Mouse (Mus musculus) lung, embryonic 14.5 days (tissue): ENCODE results near the gene Mast3. TPM values are rescaled to one million over a fixed set of nuclear protein-coding genes. Genes with fewer than 3 reads are reported as not detected.
A peak's percentile ranks its signal among the peaks of the same experiment; 100 is the strongest.

Source experiments
- ATAC-seq: fragments of 200-750 bp; cut with Nextera tagmentation; 2 replicates; pipeline ENCODE4 v1.8.0; 2017; ENCODE audit warnings: mild to moderate bottlenecking, moderate TSS enrichment, moderate library complexity; ENCODE audit not compliant: insufficient read depth
- DNase-seq: peaks from one replicate; pipeline ENCODE4 v3.0.0-alpha.2; 2015
- H3K27ac ChIP-seq: fragments of 300-500 bp; sonication (generic); 2 replicates; pipeline ENCODE4 v1.5.1; 2014; ENCODE audit warnings: low read depth, mild to moderate bottlenecking, moderate library complexity
- H3K27me3 ChIP-seq: fragments of 300-500 bp; sonication (generic); 2 replicates; pipeline ENCODE4 v1.6.1; 2014; ENCODE audit warnings: low read length, control low read depth; ENCODE audit not compliant: insufficient read depth
- H3K36me3 ChIP-seq: fragments of 300-500 bp; sonication (generic); 2 replicates; pipeline ENCODE4 v1.6.1; 2014; ENCODE audit warnings: control low read depth; ENCODE audit not compliant: insufficient read depth
- H3K4me1 ChIP-seq: fragments of 300-500 bp; sonication (generic); 2 replicates; pipeline ENCODE4 v1.6.1; 2014; ENCODE audit warnings: antibody characterized with exemption, control low read depth; ENCODE audit not compliant: insufficient read depth
- H3K4me2 ChIP-seq: fragments of 300-500 bp; sonication (generic); 2 replicates; pipeline ENCODE4 v1.6.1; 2014; ENCODE audit warnings: mild to moderate bottlenecking
- H3K4me3 ChIP-seq: fragments of 300-500 bp; sonication (generic); 2 replicates; pipeline ENCODE4 v1.5.1; 2014; ENCODE audit warnings: low read depth, low read length
- H3K9ac ChIP-seq: fragments of 300-500 bp; sonication (generic); 2 replicates; pipeline ENCODE4 v1.6.1; 2014
- H3K9me3 ChIP-seq: fragments of 300-500 bp; sonication (generic); 2 replicates; pipeline ENCODE4 v1.6.1; 2016; ENCODE audit warnings: low read depth, low read length, control low read depth
- CTCF ChIP-seq: IDR thresholded peaks from 2 replicates; pipeline ENCODE4 v1.5.1; 2016; ENCODE audit warnings: antibody characterized with exemption, low read depth
- WGBS: fragments of 180-500 bp; shearing (Covaris S2); extraction: QIAGEN DNeasy Blood & Tissue Kit; methylation state at CpG from one replicate; pipeline ENCODE4 v1.1.7; 2014; 5-methylcytosine and 5-hydroxymethylcytosine counted together
- polyA plus RNA-seq: library from polyadenylated mRNA; unstranded; fragments of >200 nt; fragmentation: Nextera tagmentation; extraction: Ambion mirVana; gene quantifications from 2 replicates; pipeline ENCODE4 v1.2.1, GENCODE M21; 2014

Gene Mast3
- polyA plus RNA-seq, 1 experiment from 2014 or later, result 18.0 TPM

GRCm38 (mm10) chr8:70812055-70812454 lies 7.2 kb upstream of the Mast3 start:
- Histone ChIP-seq H3K4me2 (no peak overlapping the region), H3K9me3 (no peaks in the 10 kb centered on the region), H3K4me3 (no peak overlapping the region), H3K27ac (no peak overlapping the region), H3K9ac (no peak overlapping the region), H3K36me3 (no peaks in the 10 kb centered on the region), H3K27me3 (peaks cover 16% of the 10 kb centered on the region), H3K4me1 (no peaks in the 10 kb centered on the region)
- no peak for TF ChIP-seq CTCF
- WGBS, result 28% methylated on average over 4 of the region's 4 CpGs
- DNase-seq (no peak), ATAC-seq (no peak)

GRCm38 (mm10) chr8:70810962-70811680 lies 6.3 kb upstream of the Mast3 start:
- H3K4me3 ChIP-seq, result no peak overlapping the region
- H3K4me1 ChIP-seq, result no peaks in the 10 kb centered on the region
- DNase-seq, result no peak
- no peak overlapping the region for H3K27ac ChIP-seq
- H3K4me2 ChIP-seq, result no peak overlapping the region
- 68% methylated on average over 20 of the region's 20 CpGs for whole genome bisulfite sequencing
- no peak for ATAC-seq
- no peak overlapping the region for H3K9ac ChIP-seq
- TF ChIP-seq CTCF, result no peak
- H3K9me3 ChIP-seq, result no peaks in the 10 kb centered on the region
- H3K27me3 ChIP-seq, result peaks cover 7% of the 10 kb centered on the region; the same call in 1 of the 2 replicates
- H3K36me3 ChIP-seq, result no peaks in the 10 kb centered on the region

DNA sequence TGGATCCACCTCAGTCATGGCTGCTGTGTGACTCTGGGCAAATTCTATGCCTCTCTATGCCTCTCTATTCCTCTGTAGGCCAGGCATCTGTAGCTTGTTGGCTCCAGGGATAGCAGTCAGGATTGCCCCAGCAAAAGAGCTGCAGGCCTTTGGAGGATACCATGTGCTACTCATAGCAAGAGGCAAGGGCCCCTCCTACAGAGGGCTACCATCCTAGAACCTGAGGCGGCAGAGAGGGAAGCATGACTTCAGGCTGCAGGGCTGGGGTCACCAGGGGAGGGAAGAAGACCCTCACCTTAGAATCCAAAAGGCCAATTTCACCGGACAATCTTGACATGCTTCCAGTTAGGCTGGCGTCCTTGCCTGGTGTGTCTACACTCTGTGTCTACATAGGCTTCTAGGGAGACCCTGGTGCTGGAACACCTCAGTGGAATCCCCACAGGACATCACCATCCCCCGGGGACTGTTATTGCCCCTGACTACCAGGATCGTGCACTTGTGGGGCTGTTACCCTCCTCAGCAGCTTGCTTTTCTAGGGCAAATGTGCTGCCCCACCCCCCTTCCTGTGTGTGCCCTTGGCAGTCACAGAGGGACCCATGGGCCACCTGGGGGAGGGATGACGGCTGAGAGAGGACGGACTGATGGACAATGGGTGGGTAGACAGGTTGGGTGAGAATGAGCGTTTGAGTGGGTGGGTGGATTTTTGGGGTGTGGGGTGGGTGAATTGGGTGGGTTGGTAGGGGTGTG lies 4.3 kb upstream of the Mast3 start:
- H3K27me3 ChIP-seq, result peaks cover 8% of the 10 kb centered on the region; the same call in 1 of the 2 replicates
- H3K9ac ChIP-seq, result no peak overlapping the region
- ATAC-seq, result no peak
- DNase-seq, result no peak
- TF ChIP-seq CTCF, result no peak
- H3K4me2 ChIP-seq, result no peak overlapping the region
- H3K9me3 ChIP-seq, result no peaks in the 10 kb centered on the region
- H3K27ac ChIP-seq, result no peak overlapping the region
- no peaks in the 10 kb centered on the region for H3K4me1 ChIP-seq
- 68% methylated on average over 8 of the region's 8 CpGs for whole genome bisulfite sequencing
- no peaks in the 10 kb centered on the region for H3K36me3 ChIP-seq
- no peak overlapping the region for H3K4me3 ChIP-seq

DNA sequence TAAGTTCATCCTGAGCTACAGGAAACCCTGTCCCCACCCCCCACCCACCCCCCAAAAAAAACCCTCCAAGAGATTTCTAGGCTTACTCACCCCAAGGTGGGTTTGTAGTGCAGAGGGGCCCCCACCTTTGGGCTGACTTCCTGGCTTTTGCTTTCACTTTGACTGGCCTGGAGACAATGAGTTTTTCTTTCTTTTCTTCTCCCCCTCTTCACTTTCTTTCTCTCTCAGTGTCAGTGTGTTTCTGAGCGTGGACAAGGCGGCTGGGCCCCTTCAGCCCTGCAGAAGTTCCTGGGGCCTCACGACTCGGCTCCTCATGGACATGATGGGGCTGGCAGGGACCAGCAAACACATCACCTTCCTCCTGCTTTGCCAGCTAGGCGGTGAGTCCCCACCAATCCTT lies 3.4 kb upstream of the Mast3 start, which contains the start of gene Il12rb1:
Il12rb1 (plus strand) TSS at position 211 of the 400 bp plus-strand sequence.
- 57% methylated on average over 5 of the region's 5 CpGs for WGBS
- Histone ChIP-seq H3K4me3 (no peak within 1 kb of the TSS), H3K4me1 (peaks cover 5% of the 10 kb centered on the region; the same call in 1 of the 2 replicates), H3K36me3 (no peaks in the 10 kb centered on the region), H3K4me2 (no peak within 1 kb of the TSS), H3K27ac (no peak within 1 kb of the TSS), H3K27me3 (peaks cover 14% of the 10 kb centered on the region), H3K9ac (no peak within 1 kb of the TSS), H3K9me3 (no peaks in the 10 kb centered on the region)
- no peak for TF ChIP-seq CTCF
- no peak for ATAC-seq
- no peak for DNase-seq

GRCm38 (mm10) chr8:70807304-70807703 lies 2.5 kb upstream of the Mast3 start:
- no peaks in the 10 kb centered on the region for H3K9me3 ChIP-seq
- peaks cover 14% of the 10 kb centered on the region for H3K27me3 ChIP-seq
- 32% methylated on average over 1 of the region's 1 CpGs for WGBS
- no peak overlapping the region for H3K4me2 ChIP-seq
- no peak overlapping the region for H3K9ac ChIP-seq
- H3K27ac ChIP-seq, result no peak overlapping the region
- no peak for DNase-seq
- H3K4me1 ChIP-seq, result peaks cover 5% of the 10 kb centered on the region; the same call in 1 of the 2 replicates
- no peak for ATAC-seq
- TF ChIP-seq CTCF, result no peak
- no peaks in the 10 kb centered on the region for H3K36me3 ChIP-seq
- no peak overlapping the region for H3K4me3 ChIP-seq

GRCm38 (mm10) chr8:70806541-70806940 lies 1.7 kb upstream of the Mast3 start:
- Histone ChIP-seq H3K4me3 (no peak overlapping the region), H3K27me3 (peaks cover 14% of the 10 kb centered on the region), H3K36me3 (no peaks in the 10 kb centered on the region), H3K27ac (no peak overlapping the region), H3K4me2 (no peak overlapping the region), H3K4me1 (peaks cover 5% of the 10 kb centered on the region; the same call in 1 of the 2 replicates), H3K9ac (no peak overlapping the region), H3K9me3 (no peaks in the 10 kb centered on the region)
- 60% methylated on average over 4 of the region's 4 CpGs for WGBS
- TF ChIP-seq CTCF, result no peak
- DNase-seq (no peak), ATAC-seq (no peak)

DNA sequence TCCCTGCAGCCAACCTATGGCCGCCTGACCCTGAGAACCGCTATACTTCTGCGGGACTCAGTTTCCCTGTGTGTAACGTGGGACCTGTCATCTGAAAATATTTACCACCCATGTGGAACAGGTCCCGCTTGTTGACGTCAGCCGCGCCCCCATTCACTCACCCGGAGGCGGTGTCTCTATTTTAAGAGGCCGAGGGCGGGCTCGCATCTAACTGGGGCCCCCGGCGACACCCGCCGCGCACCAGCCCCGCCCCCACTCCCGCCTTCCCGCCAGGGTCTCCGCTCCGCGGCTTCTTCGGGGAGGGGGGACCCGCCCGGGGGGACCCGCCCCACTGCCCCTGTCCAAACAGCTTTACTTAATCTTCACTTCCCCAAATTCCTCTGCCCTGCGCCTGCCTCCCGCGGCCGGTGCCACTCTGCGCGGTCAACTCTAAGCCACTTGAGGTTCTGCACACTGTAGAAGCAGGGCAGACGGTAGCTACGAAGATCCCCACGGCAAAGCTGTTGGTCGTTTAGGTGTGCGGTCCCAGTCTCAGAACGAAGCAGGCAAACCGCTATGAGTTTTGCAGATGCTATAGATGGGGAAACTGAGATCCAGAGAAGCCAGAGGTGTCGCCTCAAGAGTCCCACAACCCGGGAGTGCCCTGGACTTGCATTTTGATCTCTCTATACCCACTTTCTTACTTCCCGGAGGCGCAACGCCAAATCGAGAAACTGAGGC lies 933 bp downstream of the Mast3 start:
- ATAC-seq (no peak), DNase-seq (peak; percentile 39)
- Histone ChIP-seq H3K4me1 (peaks cover 5% of the 10 kb centered on the region; the same call in 1 of the 2 replicates), H3K27ac (no peak overlapping the region), H3K27me3 (peaks cover 24% of the 10 kb centered on the region), H3K4me2 (peak overlapping the region; percentile 94), H3K36me3 (no peaks in the 10 kb centered on the region), H3K9me3 (no peaks in the 10 kb centered on the region), H3K4me3 (peak overlapping the region; percentile 50), H3K9ac (peak overlapping the region; percentile 26)
- whole genome bisulfite sequencing, result 1% methylated on average over 47 of the region's 47 CpGs
- TF ChIP-seq CTCF, result no peak
